Mouse (Mus musculus): ENCODE data around the gene Hoxc12.

Hoxc12 gene

DNA sequence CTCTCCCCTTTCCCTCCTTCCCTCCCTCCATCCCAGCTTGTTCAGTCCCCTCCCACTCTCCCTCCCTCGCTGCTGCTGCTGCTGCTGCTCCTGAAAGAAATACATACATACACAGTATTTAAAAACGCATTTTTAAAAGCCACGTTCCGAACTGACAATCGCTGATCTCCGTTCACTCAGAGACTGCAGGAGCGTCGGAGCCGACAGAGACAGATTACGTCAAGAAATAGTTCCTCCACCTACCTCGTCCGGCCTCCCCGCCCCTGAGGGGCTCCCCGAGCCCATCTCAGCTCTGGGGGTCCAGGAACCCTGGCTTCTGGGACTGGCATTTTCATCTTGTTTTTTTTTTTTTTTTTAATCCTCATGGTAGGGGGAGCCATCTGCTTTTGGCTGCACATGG lies 44.4 kb downstream of the Hoxc12 start:
- DNase-seq (ENCODE audit: low spot score) = no peak

DNA sequence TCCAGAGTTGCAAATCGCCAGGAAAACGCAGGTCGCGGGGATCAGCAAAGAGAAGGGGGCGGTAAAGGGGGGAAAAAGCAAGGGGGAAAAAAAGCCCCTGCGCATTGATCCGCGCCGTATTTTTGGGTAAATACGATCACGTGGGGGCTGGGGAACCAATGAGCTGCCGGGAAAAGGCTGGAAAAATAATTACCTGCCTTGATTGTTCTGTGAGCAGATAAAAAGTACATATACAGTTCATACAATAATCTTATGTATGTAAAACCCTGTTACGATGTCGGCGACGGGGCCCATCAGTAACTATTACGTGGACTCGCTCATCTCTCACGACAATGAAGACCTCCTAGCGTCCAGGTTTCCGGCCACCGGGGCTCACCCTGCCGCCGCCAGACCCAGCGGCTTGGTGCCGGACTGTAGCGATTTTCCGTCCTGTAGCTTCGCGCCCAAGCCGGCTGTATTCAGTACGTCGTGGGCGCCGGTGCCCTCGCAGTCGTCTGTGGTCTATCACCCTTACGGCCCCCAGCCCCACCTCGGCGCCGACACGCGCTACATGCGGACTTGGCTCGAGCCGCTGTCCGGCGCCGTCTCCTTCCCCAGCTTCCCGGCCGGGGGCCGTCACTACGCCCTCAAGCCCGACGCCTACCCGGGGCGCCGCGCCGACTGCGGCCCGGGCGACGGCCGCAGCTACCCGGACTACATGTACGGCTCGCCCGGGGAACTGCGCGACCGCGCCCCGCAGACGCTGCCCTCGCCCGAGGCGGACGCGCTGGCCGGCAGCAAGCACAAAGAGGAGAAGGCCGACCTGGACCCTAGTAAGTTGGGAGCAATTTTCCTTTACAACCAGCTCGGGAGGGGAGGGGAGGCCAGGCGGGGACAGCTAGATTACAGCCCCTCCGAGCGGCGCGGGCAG lies 45.1 kb downstream of the Hoxc12 start:
- DNase-seq (ENCODE audit: low spot score) = no peak

DNA sequence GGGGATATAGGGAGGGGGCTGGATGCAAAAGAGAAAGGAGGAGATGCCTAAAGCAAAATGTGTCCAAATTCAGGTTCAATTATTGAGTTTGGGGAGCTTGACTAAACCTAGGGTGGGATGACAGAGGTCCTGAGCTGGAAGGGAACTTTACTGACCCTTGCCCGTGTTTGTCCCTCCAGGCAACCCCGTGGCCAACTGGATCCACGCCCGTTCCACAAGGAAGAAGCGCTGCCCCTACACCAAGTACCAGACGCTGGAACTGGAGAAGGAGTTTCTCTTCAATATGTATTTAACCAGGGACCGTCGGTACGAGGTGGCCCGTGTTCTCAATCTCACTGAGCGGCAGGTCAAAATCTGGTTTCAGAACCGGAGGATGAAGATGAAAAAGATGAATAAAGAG lies 47.2 kb downstream of the Hoxc12 start:
- DNase-seq (ENCODE audit: low spot score) = no peak

DNA sequence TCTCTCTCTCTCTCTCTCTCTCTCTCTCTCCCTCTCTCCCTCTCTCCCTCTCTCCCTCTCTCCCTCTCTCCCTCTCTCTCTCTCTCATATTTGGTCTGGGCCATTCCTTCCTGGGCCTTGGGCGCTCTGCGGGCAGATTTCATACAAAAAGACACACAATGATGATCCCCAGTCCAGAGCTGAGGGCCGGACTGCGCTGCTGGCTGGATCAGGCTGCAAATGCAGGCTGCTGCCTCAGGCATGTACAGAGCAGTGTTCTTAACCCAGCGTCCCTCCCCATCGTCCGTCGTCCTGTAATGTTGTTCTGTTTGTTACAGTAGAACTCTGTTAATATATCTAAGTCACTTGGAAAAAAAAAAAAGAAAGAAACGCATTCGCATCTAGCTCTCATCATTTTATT lies 48.0 kb downstream of the Hoxc12 start:
- no peak for DNase-seq (ENCODE audit: low spot score)

DNA sequence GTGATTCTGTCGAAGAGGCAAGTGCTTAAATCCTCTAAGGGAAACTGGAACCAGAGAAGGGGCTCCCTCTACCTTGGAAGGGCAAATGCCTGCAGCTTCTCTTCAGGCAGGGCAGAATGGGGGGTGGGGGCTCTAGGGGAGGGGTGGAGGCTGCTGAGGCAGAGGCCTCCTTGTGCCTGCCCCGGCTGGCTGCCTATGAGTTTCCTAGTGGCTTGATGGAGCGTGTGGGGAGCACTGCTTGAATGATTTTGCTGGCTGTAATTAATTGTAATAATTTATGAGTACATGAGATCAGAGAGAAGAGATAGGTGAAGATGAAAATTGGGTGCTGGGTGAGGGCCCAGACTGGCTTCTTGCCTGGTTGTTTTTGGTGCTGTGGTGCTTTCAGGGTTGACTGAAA lies 48.4 kb downstream of the Hoxc12 start:
- DNase-seq (ENCODE audit: low spot score) = no peak

DNA sequence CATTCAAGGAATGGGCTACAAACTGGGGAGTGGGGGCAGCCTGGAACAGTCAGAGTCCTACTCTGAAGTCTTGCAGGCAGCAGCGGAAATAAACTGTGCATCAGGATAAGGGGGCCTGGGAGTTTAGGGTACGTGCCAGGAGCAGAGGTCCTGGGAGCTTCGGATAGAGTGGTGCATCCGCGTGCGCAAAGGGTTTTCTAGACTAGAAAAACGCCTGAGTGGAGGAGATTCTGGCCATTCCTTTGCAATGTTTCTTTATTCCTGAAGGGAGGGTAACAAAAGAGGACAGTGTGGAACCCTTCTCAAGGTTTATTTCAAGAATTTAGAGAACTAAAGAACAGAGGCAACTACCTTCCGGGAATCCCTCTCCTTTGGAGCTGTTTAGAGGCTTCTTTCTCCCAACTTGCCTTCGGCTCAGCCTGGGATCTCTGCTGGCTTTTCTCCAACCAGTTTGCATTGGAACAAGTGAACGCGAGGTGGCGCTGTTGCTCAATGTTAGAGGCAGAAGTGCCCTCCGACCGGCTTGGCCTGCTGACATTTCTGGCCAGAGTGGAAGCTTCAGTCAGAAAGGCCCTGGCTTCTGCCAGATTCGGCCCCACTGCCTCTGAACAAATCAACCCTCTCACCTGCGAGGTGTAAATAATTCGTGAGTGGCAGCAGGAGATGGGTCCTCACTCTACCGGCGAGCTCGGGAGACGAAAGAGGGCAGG lies 50.7 kb downstream of the Hoxc12 start:
- DNase-seq (ENCODE audit: low spot score) = peak; percentile 57

DNA sequence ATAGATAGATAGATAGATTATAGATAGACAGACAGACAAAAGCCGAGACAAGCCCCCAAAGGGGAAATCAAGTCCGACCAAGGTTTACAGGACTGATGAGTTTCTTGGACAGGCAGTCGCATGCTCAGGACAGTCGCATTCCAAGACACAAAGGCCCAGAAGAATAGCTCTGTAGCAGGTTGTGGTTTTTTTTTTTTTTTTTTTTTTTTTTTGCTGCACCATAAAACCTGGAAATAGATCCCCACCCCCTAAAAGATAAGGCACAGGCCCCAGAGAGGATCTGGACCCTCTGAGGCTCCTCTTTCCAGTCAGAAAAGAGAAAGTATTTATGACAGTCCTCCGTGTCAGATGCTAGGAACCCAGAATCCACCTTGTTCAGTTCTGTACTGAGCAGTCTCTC lies 51.5 kb downstream of the Hoxc12 start:
- DNase-seq (ENCODE audit: low spot score) = no peak

Data from spleen, adult 12 weeks (tissue).